Mouse (Mus musculus) ES-CJ7 (cell line): ENCODE measurements at regions not wholly inside any gene's neighbourhood (a gene's known extent, or its start where the extent isn't known, plus 50 kb on each side); places are given as distances from the start of the nearest gene placed in this dataset.

Experiments
- DNase-seq: peaks from one replicate; pipeline ENCODE4 v3.0.0; 2011; ENCODE audit warnings: low read depth, low spot score

- DNase-seq, result peak; percentile 31
These were observed 284.8 kb upstream of the Hs6st1 start for GRCm38 (mm10) chr1:35783427-35783826.

DNA sequence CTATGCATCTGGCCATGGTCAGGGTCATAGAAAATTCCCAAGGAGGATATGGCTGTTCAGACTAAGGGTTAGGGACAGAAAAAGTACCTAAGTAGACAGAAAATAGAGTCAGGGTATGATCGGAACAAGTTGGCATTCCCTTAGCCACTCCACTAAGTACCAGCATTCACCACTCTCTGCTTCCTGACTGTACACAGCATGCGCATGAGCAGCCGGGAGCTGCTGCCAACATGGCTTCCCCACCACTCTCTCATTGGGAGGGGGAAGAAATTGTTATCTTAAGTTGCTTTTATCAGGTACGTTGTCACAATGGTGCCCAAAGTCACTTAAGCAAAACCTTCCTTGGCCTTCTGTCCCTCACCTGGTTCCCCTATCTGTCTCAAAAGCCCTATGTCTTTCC is 282.0 kb upstream of the Hs6st1 start:
- no peak for DNase-seq

GRCm38 (mm10) chr1:35786668-35787213 is 281.5 kb upstream of the Hs6st1 start:
- DNase-seq, result no peak

- DNase-seq, result no peak
These were observed 271.1 kb upstream of the Hs6st1 start for GRCm38 (mm10) chr1:35797064-35797463.

DNA sequence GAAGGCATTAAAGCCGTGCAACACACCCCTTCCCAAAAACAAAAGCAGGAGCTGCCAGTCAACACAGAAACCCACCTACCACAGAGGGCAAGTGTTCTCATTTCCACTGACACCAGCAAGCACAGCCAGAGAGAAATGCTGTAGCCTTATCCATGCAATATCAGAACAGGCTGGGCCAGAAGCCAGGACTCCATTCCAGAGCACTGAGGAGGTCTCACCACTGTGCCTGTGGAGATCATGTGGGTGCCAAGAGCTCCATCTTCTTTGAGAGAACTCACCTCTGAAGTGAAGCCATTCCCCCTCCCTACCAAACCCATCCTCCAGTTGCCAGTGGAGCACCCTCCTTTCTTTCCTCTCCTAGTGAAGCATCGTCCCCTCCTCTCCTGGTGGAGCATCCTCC is 270.7 kb upstream of the Hs6st1 start:
- DNase-seq, result no peak

DNA sequence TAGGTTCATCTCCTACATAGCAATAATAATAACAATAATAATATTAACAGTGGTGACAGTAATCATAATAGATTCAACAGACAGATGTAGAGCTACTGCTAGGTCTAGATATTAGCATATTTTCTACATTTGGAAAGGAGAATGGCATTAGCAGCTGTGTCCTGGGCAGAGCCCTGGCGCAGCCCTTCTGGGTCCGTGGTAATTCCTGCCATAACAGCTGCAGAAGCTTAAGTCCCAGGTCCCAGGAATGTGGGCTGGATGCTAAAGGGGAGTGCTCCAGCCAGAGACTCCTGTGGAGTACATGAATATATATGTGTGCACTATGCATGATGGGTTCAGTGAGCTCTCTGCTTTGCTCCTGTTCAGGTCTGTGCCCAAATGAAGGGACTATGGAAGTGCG is 262.7 kb upstream of the Hs6st1 start:
- DNase-seq, result no peak

- DNase-seq, result no peak
These were observed 261.9 kb upstream of the Hs6st1 start for GRCm38 (mm10) chr1:35806329-35806728.

- no peak for DNase-seq
These were observed 261.5 kb upstream of the Hs6st1 start for GRCm38 (mm10) chr1:35806731-35807130.

- DNase-seq, result no peak
These were observed 259.3 kb upstream of the Hs6st1 start for GRCm38 (mm10) chr1:35808894-35809293.

- no peak for DNase-seq
These were observed 258.9 kb upstream of the Hs6st1 start for GRCm38 (mm10) chr1:35809341-35809740.

- DNase-seq, result no peak
These were observed 257.4 kb upstream of the Hs6st1 start for GRCm38 (mm10) chr1:35810571-35811342.

DNA sequence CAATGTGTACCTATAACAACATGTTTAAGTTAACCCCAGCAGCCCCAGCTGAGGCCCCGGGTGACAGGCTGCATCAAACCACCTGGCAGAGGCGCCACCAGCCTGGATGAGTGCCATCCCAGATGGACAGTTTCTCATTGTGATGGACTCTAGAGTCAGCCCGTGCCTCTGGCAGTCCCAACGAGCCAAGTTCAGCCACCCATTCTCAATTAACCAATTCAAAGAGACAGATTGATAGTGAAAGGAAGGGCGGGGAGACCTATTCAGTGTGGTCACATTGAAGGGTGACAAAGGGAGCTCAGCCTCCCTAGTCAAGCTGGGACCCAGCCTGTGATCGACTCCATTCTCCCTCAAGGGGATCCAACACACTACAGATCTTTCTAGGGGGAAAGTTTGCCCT is 256.8 kb upstream of the Hs6st1 start:
- no peak for DNase-seq

GRCm38 (mm10) chr1:35811795-35812194 is 256.4 kb upstream of the Hs6st1 start:
- DNase-seq, result no peak

DNA sequence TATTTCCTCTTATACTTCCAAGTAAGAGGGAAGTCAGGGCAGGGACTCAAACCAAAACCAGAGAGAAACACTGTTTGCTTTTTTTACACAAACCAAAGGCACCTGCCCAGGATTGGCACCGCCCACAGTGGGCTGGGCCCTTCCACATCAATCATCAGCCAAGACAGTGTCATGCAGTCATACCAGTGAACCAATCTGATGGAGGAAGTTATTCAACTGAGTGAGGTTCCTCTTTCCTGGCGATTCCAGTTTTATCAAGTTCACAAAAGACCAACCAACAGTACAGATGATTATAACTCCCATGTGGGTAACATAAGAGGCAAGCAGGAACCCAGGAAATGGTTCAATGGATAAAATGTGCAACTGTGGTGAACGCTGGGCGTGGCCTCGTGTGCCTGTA is 254.6 kb upstream of the Hs6st1 start:
- no peak for DNase-seq

GRCm38 (mm10) chr1:35814207-35814606 is 254.0 kb upstream of the Hs6st1 start:
- no peak for DNase-seq

GRCm38 (mm10) chr1:35814751-35815150 is 253.4 kb upstream of the Hs6st1 start:
- DNase-seq, result no peak

- DNase-seq, result no peak
These were observed 246.4 kb upstream of the Hs6st1 start for GRCm38 (mm10) chr1:35821791-35822190.

- peak; percentile 85 for DNase-seq
These were observed 245.6 kb upstream of the Hs6st1 start for GRCm38 (mm10) chr1:35822376-35823202.

DNA sequence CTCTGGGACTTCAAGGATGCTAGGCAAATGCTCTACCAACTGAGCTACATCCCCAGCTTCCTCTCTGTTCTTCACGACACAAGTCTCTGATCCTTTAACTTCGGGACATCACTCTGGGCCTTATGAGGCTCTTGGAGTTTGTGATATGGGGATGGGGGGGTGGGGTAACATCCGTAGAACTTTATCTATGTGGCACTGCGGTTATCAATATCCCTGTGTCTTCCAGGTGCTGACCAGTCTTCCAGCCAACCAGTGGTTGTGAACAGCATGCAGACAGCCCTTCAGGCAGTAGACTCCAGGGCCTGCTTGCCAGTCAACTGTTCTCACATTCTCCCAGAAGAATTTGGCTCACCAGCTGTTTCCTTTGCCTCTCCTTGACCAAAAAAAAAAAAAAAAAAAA is 244.7 kb upstream of the Hs6st1 start:
- no peak for DNase-seq

DNA sequence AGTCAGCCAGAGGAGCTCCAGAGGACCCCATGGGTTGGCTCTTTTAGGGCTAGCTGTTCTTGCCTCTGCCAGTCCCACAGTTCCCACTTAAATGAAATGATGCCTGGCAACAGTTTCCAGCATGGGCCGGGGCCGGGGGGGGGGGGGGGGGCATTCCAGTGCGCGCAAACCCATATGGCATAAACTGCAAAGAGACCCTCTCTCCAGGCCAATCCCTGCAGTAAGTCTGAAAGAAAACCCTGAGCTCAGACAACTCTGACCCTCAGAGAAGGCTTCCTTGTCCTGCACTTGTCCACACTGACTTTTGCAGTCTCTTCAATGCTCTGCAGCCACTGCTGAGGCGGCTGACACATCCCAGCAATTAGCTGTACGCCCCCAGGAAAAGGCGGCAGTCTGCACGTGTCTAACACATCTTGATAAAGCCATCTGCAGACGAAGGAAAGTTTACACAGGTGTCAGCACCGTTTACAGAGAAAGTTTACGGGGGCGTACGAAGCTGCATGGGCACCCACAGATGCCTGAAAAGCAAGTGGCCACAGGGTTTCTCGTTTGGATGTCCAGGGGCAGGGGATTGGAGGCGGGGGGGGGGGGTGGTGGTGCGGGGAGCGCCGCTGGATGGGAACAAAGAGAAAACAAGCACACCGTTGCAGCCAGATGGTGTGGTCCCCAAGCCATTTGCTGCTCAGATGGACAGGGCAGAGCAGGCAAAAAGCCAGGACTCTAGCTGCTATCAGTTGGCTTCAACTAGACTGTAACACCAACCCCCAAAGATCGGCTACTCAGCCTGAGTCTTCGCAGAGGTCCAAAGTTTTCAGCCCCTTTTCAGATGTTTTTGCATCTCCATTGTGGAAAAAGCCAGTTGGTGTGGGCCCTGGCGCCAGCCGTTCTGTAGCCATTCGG is 244.0 kb upstream of the Hs6st1 start:
- no peak for DNase-seq

DNA sequence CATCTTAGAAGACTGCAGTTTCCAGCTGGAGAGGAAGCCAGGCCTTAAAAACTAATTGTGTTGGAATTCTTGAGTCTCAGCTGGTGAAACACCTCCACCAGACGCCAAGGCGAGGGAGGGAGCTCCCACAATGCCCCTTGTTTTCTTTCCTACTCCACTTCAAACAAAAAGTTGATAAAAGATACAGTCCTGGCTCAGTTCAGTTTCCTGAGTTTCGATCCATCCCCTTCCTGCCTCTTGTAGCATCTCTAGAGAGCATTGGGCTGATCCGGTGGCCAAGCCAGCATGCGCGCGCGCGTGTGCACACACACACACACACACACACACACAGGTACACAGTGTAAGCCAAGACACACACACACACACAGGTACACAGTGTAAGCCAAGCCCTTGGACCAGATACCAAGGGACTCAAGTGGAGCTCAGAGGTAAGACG is 242.7 kb upstream of the Hs6st1 start:
- DNase-seq, result no peak
